Mouse (Mus musculus): ENCODE results near the gene Sv2a. TPM values are rescaled to one million over a fixed set of nuclear protein-coding genes. Genes with fewer than 3 reads are reported as not detected.
"Not testable (repeated sequence)": the region's sequence is repeated elsewhere in the genome, so short reads cannot be mapped to it uniquely, and the experiment has no call there.

Sv2a gene
- polyA plus RNA-seq, 1 experiment from 2014 or later = 2.9 TPM

DNA sequence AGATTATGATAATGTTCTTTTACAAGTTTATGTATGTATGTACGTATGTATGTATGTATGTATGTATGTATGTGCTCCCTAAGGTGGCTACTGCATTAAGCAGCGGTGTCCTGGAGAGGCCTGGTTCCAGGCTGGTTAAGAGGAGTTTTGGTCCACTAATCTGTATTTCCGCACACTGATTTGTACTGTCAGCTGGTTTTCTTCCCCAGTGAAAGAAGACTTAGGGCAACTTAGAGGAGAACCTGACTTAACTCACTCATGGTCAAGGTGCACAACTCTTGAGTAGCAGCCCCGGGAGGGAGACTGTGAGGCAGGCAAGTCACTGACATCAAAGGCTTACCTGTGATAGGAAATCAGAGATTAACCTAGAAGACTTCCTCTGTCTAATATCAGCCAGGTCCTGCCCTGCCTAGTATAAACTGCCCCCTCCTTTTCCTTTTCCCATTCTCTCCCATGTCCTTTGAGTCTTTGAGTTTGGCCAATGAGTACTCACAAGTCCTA, 55.9 kb downstream of the Sv2a start:
- no peaks in the 10 kb centered on the region for H3K36me3 ChIP-seq (ENCODE audit: control insufficient read depth, insufficient read depth, low read length)
- TF ChIP-seq CTCF (IDR thresholded peaks at IDR 0.05; ENCODE audit: low read depth) = no peak
- no peak for TF ChIP-seq EP300 (optimal IDR thresholded peaks at IDR 0.05)
- no peak overlapping the region for H3K27ac ChIP-seq (replicated peaks)
- no peaks in the 10 kb centered on the region for H3K27me3 ChIP-seq (ENCODE audit: control insufficient read depth, insufficient read depth, low read length)
- peak overlapping the region; percentile 30; the same call in 1 of the 2 replicates for H3K4me3 ChIP-seq (ENCODE audit: low read depth, low read length)
- H3K9ac ChIP-seq (ENCODE audit: low read length) = no peak overlapping the region
- DNase-seq (ENCODE audit: low spot score) (no peak), ATAC-seq (ENCODE audit: low FRiP score, low TSS enrichment) (no peak)
- H3K9me3 ChIP-seq (ENCODE audit: control insufficient read depth, low read length) = no peaks in the 10 kb centered on the region
- H3K4me1 ChIP-seq (replicated peaks; ENCODE audit: control insufficient read depth, insufficient read depth) = no peaks in the 10 kb centered on the region
- peak overlapping the region; percentile 40 for H3K4me2 ChIP-seq (replicated peaks; ENCODE audit: low read depth)
- WGBS = 72% methylated on average over 4 of the region's 4 CpGs

DNA sequence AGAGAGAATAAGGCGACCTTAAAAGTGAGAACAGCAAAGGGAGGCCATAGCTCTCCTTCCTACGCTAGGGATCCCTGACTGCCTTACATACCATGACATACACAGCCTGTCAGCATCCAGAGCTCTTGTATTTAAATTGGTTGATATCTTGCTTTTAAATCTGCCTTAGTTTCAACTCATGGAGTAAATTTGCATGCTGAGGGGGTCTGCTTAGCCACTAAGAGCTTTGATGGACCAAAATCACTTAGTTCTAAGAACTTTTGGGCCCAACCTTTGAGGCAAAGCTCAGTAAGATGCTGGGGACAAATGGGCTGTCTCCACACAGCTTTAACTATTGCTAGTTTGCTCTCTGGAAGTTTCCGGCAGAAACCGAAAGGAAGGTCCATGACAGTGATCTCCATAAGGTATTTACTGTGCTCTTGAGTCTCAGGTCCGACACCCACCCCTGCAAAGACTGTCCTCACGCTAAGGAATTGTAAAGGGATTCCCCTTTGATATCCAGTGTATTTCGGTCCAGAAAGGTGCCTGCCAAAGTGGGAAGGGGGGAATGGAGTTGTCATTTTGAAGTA, 56.5 kb downstream of the Sv2a start:
- H3K27me3 ChIP-seq (ENCODE audit: control insufficient read depth, insufficient read depth, low read length) = no peaks in the 10 kb centered on the region
- DNase-seq (ENCODE audit: low spot score) (no peak), ATAC-seq (ENCODE audit: low FRiP score, low TSS enrichment) (no peak)
- H3K9ac ChIP-seq (ENCODE audit: low read length) = peak overlapping the region; percentile 2; the same call in 1 of the 2 replicates
- TF ChIP-seq EP300 (optimal IDR thresholded peaks at IDR 0.05) = no peak
- no peak for TF ChIP-seq CTCF (IDR thresholded peaks at IDR 0.05; ENCODE audit: low read depth)
- no peaks in the 10 kb centered on the region for H3K9me3 ChIP-seq (ENCODE audit: control insufficient read depth, low read length)
- H3K4me1 ChIP-seq (replicated peaks; ENCODE audit: control insufficient read depth, insufficient read depth) = no peaks in the 10 kb centered on the region
- H3K36me3 ChIP-seq (ENCODE audit: control insufficient read depth, insufficient read depth, low read length) = no peaks in the 10 kb centered on the region
- H3K4me2 ChIP-seq (replicated peaks; ENCODE audit: low read depth) = peak overlapping the region; percentile 40
- WGBS = 21% methylated on average over 7 of the region's 7 CpGs
- H3K27ac ChIP-seq (replicated peaks) = 0 out of 2 replicates have a peak overlapping the region, but pooled peaks have one; percentile 8
- peak overlapping the region; percentile 30 for H3K4me3 ChIP-seq (ENCODE audit: low read depth, low read length)

DNA sequence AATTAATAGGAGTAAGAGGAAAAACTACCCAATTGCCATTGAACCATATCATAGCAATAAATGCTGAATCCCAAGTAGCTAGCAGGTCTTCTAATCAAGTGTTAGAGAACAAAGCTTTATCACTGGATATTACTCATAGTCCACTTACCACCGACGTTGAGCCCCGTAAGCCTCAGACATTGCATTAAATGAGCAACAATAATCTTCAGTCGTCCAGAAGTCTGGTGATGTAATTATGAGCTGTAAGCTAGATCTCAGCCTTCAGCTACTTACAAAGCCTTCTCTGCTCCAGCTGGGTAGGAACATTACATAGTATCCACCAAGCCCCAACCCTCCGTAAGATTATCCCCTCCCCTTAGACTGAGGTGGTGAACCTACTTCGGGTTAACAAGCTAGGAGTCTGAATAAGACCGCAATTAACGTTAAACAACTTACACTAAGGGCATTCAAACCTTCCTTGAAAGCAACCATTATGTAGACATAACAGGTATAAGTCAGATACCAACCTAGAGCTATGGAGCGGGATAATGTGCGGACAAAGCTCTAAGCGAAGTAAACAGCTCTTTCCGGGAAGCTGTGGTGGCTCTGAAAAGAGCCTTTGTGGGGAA, 57.1 kb downstream of the Sv2a start:
- H3K27ac ChIP-seq (replicated peaks) = peak overlapping the region; percentile 8; the same call in 1 of the 2 replicates
- no peaks in the 10 kb centered on the region for H3K4me1 ChIP-seq (replicated peaks; ENCODE audit: control insufficient read depth, insufficient read depth)
- no peaks in the 10 kb centered on the region for H3K27me3 ChIP-seq (ENCODE audit: control insufficient read depth, insufficient read depth, low read length)
- peak overlapping the region; percentile 30 for H3K4me3 ChIP-seq (ENCODE audit: low read depth, low read length)
- H3K9ac ChIP-seq (ENCODE audit: low read length) = peak overlapping the region; percentile 43
- no peaks in the 10 kb centered on the region for H3K36me3 ChIP-seq (ENCODE audit: control insufficient read depth, insufficient read depth, low read length)
- peak overlapping the region; percentile 40 for H3K4me2 ChIP-seq (replicated peaks; ENCODE audit: low read depth)
- TF ChIP-seq CTCF (IDR thresholded peaks at IDR 0.05; ENCODE audit: low read depth) (no peak), EP300 (optimal IDR thresholded peaks at IDR 0.05) (no peak)
- 1% methylated on average over 12 of the region's 12 CpGs for WGBS
- DNase-seq (ENCODE audit: low spot score) (no peak), ATAC-seq (ENCODE audit: low FRiP score, low TSS enrichment) (no peak)
- H3K9me3 ChIP-seq (ENCODE audit: control insufficient read depth, low read length) = no peaks in the 10 kb centered on the region

DNA sequence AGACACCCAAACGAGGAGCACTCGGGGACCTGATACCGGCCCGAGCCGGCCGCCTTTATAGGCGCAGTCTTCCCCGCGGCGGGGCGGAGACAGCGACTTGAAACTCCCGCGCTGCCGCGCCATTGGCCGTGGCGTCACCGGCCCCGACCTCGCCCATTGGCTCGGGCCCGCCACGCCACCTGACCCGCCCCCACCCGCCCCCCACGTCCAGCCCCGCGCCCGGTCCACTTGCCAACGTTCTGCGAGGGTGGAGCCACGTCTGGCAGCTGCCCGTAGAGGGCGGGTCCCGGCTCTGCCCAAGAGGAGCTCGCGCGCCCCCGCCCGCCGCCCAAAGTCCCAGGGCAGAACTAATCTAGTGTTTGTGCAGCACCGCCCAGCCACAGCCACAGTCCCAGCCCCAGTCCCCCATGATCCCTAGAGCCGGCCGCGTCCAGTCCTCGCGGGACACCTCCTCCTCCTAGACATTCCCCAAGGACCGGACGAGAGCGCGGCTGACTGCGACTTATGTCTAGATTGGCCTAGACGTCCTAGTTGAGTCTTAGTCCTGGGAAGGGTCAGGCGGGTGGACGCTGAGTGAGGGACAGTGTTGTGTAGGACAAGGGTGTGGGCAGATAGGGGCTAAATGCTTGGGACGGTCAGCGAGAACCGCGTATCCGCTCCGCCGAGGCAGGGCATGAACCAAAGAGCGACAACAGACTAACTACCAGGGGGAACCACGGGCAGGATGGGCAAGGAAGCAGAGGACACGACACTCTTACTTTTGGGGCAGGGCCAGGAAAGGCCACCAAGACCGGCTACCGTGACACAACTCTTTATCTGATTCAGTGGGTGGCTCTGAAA, 58.2 kb downstream of the Sv2a start, which contains the start of gene Hist2h3c2:
Gene Hist2h3c2 (minus strand): TSS at position 174 of the 840 bp plus-strand sequence.
- Histone ChIP-seq H3K9ac (ENCODE audit: low read length) (peak within 1 kb of the TSS; percentile 43), H3K4me2 (replicated peaks; ENCODE audit: low read depth) (peak within 1 kb of the TSS; percentile 40), H3K27ac (replicated peaks) (peak within 1 kb of the TSS; percentile 65; the same call in 1 of the 2 replicates), H3K4me3 (ENCODE audit: low read depth, low read length) (peak within 1 kb of the TSS; percentile 30)
- peak; percentile 94 for ATAC-seq (ENCODE audit: low FRiP score, low TSS enrichment)
- not testable (repeated sequence) for H3K36me3 ChIP-seq (ENCODE audit: control insufficient read depth, insufficient read depth, low read length); H3K9me3 ChIP-seq (ENCODE audit: control insufficient read depth, low read length); DNase-seq (ENCODE audit: low spot score); H3K4me1 ChIP-seq (replicated peaks; ENCODE audit: control insufficient read depth, insufficient read depth); H3K27me3 ChIP-seq (ENCODE audit: control insufficient read depth, insufficient read depth, low read length)
- 0% methylated on average over 6 of the region's 68 CpGs for WGBS

DNA sequence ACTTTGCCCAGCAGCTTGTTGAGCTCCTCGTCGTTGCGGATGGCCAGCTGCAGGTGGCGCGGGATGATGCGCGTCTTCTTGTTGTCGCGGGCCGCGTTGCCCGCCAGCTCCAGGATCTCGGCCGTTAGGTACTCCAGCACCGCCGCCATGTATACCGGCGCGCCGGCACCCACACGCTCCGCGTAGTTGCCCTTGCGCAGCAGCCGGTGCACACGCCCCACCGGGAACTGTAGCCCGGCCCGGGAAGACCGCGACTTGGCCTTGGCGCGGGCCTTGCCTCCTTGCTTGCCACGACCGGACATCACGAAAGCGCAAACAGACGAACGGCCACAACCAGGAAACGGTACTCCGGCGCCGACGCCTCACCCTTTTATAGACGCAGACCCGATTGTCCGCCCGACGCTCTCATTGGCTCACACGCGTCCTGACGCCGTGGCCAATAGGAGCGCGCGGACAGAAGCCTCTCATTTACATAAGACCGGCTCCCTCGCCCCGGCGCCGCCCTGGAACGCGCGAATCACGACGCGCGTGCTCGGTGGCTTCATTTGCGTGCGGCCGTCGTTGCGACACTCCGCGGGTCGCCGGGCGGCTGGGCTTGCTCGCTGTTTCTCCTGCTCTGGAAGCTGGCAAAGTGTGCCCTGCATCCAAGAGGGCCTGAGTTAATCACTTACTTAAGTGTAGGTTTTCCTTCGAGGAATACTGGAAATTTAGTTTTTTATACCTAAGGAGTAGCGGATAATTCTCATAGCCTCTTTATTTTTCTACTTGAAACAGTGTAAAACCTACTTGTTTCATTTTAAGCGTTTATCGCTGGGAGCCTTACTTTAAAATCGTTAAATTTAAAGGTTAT, 59.2 kb downstream of the Sv2a start, which contains the start of gene Hist2h2aa2:
Gene Hist2h2aa2 (minus strand): TSS at position 328 of the 850 bp plus-strand sequence.
- ATAC-seq (ENCODE audit: low FRiP score, low TSS enrichment) (peak; percentile 87), DNase-seq (ENCODE audit: low spot score) (peak; percentile 76)
- not testable (repeated sequence) for H3K9me3 ChIP-seq (ENCODE audit: control insufficient read depth, low read length); H3K27me3 ChIP-seq (ENCODE audit: control insufficient read depth, insufficient read depth, low read length); H3K4me1 ChIP-seq (replicated peaks; ENCODE audit: control insufficient read depth, insufficient read depth); H3K36me3 ChIP-seq (ENCODE audit: control insufficient read depth, insufficient read depth, low read length)
- WGBS = 5% methylated on average over 19 of the region's 85 CpGs
- H3K4me2 ChIP-seq (replicated peaks; ENCODE audit: low read depth) = peak within 1 kb of the TSS; percentile 30
- H3K4me3 ChIP-seq (ENCODE audit: low read depth, low read length) = peak within 1 kb of the TSS; percentile 27
- peak within 1 kb of the TSS; percentile 65 for H3K27ac ChIP-seq (replicated peaks)
- 0 out of 2 replicates have a peak within 1 kb of the TSS, but pooled peaks have one; percentile 35 for H3K9ac ChIP-seq (ENCODE audit: low read length)
